Mouse (Mus musculus) erythroblast, embryonic 14.5 days (primary cell): ENCODE data around the gene Ak3.

Source experiments
- GATA1 ChIP-seq: IDR thresholded peaks from 2 replicates; pipeline ENCODE4 v1.6.1; 2012; ENCODE audit warnings: low read length, inconsistent platforms, mixed read lengths
- TAL1 ChIP-seq: IDR thresholded peaks from 3 replicates; pipeline ENCODE4 v1.6.1; 2012; ENCODE audit warnings: low read length, inconsistent platforms, mixed read lengths

GRCm38 (mm10) chr19:28995366-28995765, 52.4 kb downstream of the Ak3 start:
- no peak for TF ChIP-seq GATA1
- TF ChIP-seq TAL1, result no peak
